Mouse (Mus musculus) adrenal gland, adult 18-20 months (tissue): ENCODE measurements around the gene Hibch. TPM values are rescaled to one million over a fixed set of nuclear protein-coding genes. Genes with fewer than 3 reads are reported as not detected.
A peak's percentile ranks its signal among the peaks of the same experiment; 100 is the strongest.
"Not testable (repeated sequence)": the region's sequence is repeated elsewhere in the genome, so short reads cannot be mapped to it uniquely, and the experiment has no call there.

ENCODE experiments used
- DNase-seq, 2 experiments: peaks; one replicate each; pipeline ENCODE4 v3.0.0; 2021 to 2022; ENCODE audit warnings: low spot score in 2 of 2
- long read RNA-seq, 2 experiments: library from polyadenylated mRNA; stranded (forward); transcript quantifications; one replicate each; pipeline ENCODE4 v2.0.0; 2021
- total RNA-seq, 2 experiments: library from RNA; stranded (reverse); gene quantifications; 1 replicate in 1 of 2; 2 replicates in 1 of 2; pipeline ENCODE4 v1.2.3; 2021

The Hibch gene
- total RNA-seq = 10 to 100 TPM; 63.0 to 97.6 TPM
- long read RNA-seq, experiment 1, transcript Hibch-201 (14 exons, 1,830 nt) = major isoform, 41 of 47 reads
- long read RNA-seq, experiment 1, partial matches to known transcripts = 1 of 47 reads
- long read RNA-seq, experiment 1, other reads (novel, unspliced or antisense) = 5 of 47 reads
- long read RNA-seq, experiment 2, transcript Hibch-201 (14 exons, 1,830 nt) = major isoform, 94 of 108 reads
- long read RNA-seq, experiment 2, partial matches to known transcripts = 3 of 108 reads
- long read RNA-seq, experiment 2, other reads (novel, unspliced or antisense) = 11 of 108 reads

DNA sequence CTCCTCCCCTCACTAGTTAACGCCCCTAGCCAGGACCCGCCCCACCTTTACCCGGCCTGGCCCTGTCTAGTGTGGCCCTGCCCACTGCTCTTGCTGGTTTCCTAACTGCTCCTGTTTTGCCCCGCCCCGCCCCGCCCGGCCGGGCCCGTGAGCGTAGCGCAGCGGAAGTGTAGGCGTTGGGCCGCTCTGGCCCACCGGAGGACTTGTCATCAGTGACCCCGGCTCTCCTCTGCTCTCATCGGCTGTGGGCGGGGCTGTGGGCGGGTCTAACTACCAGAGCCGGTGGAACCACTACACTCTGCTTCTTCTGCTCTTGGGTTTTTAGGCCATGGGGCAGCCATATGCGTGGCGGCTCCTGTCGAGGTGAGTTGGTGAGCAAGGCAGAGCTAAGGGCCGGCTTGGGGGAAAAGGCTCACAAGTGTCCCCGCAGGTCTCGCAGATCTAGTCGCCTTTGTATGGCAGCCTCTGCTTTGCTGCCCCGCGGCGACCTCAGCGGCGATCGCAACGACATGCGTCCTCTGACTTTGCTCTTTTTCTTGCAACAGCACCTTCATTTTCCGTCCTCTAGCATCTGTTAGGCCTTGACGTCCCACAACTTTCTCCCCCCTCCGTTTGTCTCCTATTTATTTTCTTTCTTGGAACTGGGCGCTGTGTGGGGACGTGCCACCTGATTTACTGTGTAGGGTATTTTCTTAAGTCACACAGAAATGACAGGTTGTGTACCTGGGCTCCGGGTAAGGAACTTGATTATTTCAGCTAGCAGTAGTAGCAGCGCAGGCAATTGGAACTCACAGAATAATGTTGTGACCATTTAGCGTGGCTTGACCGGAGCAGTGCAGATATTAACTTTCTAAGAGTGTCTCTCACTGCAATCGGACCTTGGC lies at the start of gene Hibch:
Hibch (plus strand) TSS at position 148 of the 884 bp plus-strand sequence.
- DNase-seq = peak; percentile 92 to 94

- no peak for DNase-seq
Observed at GRCm38 (mm10) chr1:52795927-52796326, 48.8 kb upstream of the Hibch start.

DNA sequence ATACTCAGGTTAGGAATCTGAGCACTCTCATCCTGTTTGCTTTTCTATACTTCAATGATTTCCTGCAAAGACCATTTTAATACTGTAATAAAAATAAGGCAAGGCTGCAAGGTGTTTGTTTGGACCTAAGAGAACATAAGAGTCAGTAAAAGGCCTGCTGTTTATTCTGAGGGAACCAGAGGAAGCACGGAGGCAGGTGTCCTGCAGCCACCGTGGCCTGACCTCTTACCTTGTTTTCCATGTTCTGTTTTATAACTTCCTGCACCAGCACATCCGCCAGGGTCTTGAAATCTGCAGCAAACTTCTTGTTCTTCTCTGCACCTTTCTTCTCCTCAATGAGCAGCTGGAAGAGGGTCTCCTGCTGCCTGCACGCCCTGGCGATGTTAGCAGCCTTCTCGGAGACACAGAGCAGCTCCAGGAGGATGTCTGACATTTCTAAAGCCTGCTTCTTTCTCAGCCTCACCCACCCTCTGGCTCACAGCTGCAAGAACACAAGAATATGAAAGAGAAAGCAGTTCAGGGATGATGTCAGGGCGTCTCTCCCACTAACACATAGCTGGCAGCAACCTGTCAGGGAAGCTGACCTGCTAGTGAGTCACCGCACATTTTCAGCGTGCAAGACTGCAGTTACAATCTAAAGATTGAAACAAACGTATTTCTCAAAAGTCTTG lies 45.5 kb upstream of the Hibch start:
- DNase-seq = peak in 1 of 2 experiments; percentile 22

DNA sequence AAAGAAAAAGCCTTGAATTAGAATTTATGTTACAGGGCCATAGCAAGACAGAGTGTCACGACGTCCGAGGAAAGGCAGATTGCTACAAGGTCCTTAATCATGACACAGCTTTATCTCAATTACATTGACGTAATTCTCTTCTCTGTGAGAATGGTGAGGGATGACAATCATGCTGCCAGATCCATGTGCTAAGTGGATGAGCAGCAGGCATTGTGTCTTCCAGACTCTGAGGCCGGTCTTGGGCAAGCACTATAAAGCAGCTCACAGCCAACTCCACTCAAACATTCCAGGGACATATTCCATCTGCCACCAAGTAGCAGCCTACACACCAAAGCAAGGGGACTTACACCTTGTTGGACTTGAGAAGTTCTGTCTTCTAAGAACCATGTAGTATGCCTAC lies 45.0 kb upstream of the Hibch start:
- no peak for DNase-seq

DNA sequence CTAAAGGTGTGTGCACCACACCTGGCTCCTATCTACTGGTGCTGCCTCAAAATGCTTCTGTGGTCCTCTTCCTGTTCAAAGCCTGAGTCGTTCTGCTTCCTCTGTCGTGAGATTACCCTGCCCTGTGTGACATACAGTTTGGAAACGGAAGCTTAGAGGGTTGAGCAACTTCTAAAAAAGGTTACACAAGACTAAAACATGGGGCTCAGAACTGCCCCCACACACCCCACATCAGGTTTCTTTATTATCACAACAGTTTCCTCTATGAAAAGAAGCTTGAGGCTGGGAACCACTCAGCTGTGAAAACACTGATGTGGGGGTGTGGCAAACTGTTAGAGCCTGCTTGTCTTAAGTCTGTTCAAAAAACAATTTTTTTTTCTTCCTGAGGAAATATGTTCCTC lies 44.4 kb upstream of the Hibch start:
- no peak for DNase-seq

- no peak for DNase-seq
Observed at GRCm38 (mm10) chr1:52801651-52802050, 43.1 kb upstream of the Hibch start.

GRCm38 (mm10) chr1:52802406-52802975 lies 42.2 kb upstream of the Hibch start:
- no peak for DNase-seq

- DNase-seq = no peak
Observed at GRCm38 (mm10) chr1:52805041-52805440, 39.7 kb upstream of the Hibch start.

- no peak for DNase-seq
Observed at GRCm38 (mm10) chr1:52808456-52808855, 36.3 kb upstream of the Hibch start.

DNA sequence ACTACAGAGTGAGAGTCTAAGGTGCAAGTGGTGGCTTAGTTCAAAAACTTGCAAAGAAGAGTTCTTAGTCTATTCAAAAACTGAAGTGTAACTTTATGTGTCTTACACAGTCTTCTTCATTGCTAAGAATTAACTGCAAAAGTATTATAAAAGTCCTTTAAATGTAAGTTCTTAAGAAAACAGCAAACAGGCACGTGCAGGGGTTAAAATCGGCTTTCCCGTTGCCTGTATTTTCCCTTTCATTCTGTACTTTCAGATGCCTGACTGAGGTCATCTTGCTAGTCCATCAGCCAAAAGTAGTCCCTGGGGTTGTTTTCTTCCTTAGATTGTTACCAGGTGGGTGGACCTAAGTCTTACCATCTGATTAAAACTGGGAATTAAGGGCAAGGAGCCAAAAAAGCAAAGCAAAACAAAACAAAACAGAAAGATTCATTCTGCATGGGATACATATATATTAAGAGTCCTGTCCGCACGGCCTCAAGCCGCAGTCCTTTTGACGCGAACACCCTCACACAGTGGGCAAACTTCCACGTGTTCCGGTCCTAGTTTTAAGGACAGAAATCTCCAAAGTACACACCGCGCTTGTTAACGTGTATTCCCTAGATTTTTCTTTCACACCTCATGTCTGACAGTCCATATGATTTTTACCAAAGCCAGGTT lies 28.4 kb upstream of the Hibch start:
- no peak for DNase-seq

DNA sequence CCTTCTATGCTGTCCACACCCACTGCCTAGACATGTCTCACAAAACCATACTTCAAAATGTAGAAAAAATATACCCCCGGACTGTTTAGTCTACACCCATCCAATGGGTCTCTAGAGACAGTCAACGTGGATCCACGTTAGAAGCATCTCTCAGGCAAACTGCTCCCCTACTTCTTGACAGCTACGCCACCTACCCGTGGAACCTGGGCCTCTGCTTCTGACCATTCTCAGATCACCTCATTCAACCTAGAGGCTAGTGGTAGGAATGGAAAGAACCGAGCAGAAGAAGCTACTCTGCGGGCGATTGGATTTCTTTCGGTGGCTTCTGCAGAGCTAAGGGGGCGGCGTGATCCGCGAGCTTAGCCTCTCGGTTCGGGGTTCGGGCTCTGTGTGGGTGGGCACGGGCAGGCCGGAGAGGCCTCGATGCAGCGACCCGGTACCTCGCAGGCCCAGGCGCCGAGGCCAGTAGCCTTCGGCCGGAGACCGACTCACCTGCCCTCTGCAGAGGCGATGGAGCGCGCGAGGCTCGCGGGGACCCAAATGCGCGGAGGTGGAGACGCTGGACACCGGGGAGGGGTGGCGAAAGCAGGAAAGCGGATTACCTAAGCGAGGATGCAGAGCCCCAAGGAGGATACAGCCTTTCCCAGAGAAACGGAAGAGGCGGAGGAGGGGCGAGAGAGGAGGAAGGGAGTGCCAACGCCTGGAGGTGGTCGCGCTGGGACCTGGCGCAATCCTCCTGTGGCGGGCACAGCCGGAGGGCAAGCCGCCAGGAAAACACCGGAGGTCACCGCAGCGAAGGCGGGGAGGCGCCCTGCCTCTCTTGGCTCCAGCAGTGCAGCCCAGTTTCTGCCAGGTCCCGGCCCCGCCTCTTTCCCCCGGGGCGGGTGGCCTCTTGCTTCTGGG lies 27.6 kb upstream of the Hibch start, which contains the start of gene Inpp1:
Inpp1 (minus strand) TSS at position 779 of the 903 bp plus-strand sequence.
- DNase-seq = peak; percentile 82 to 83

DNA sequence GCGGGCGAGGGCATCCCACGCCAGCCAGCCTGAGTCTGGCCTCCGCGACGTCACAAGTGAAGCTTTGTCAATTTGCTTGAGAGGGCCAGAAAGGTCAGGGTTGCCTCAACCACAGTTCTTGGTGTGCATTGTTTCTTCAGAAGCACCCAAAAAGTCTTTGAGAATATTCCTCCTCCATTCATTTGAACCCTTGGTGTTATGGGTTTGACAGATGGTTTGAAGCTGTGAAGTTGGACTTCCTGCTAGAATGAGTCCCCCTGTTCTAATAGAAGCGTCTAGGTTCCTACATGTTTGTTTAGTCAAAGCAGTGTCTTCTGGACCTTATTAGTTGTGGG lies 26.9 kb upstream of the Hibch start:
- DNase-seq = no peak

- no peak for DNase-seq
Observed at GRCm38 (mm10) chr1:52839099-52839498, 5.6 kb upstream of the Hibch start.

DNA sequence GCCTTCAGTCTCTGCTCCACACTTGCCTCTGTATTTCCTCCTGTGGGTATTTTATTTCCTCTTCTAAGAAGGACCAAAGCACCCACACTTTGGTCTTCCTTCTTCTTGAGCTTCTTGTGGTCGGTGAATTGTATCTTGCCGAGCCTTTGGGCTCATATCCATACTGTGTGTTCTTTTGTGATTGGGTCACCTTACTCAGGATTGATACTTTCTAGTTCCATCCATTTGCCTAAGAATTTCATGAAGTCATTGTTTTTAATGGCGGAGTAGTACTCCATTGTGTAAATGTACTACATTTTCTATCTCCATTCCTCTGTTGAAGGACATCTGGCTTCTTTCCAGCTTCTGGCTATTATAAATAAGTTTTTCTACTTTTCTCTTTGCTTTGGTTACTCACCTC lies 375 bp upstream of the Hibch start:
- DNase-seq = no peak

GRCm38 (mm10) chr1:52846556-52846955 lies 1.8 kb downstream of the Hibch start:
- no peak for DNase-seq

GRCm38 (mm10) chr1:52849422-52849821 lies 4.7 kb downstream of the Hibch start:
- DNase-seq = no peak

DNA sequence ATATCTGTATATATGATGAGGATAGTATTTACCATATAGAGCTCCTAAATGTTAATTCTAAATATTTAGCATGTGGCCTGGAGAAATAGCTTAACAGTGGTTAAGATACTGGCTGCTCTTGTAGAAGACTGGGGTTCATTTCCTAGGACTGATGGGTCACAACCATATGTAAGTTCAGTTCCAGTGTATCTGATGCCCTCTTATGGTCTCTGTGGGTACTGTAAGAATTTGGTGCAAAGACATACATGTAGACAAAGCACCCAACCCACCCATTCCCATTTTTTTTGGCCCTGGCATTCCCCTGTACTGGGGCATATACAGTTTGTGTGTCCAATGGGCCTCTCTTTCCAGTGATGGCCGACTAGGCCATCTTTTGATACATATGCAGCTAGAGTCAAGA lies 9.3 kb downstream of the Hibch start:
- DNase-seq = not testable (repeated sequence)

DNA sequence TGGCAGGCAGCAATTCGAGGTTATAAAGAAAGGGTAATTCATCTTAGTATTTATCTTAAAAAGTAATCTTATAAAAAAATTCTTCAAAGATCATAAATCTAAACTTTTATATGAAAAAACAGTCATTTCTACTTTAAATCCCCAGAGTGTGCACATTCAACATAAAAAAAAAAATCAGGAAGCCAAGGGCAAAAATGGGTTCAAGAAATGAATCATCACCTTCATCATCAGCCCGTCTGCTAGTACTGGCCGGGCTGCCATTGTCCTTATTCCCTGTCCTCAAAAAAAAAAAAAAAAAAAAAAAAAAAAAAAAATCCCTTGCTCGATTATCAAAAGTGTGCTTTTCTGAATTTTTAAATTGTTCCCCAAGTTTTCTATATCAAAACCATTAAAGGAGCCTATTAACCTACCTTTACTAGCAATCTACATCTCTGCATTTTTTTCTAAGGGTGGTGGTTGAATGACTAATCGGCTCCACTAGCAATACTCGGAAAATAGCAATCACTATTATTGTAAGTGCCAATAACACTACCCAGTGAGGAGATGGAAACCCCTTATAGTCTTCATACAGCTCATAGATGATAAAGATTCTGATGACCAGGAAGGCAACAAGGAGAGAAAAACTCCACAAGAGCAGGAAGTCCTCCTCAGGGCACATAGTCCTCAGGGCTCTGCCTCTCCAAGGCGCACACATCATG lies 11.3 kb downstream of the Hibch start:
- DNase-seq = no peak

DNA sequence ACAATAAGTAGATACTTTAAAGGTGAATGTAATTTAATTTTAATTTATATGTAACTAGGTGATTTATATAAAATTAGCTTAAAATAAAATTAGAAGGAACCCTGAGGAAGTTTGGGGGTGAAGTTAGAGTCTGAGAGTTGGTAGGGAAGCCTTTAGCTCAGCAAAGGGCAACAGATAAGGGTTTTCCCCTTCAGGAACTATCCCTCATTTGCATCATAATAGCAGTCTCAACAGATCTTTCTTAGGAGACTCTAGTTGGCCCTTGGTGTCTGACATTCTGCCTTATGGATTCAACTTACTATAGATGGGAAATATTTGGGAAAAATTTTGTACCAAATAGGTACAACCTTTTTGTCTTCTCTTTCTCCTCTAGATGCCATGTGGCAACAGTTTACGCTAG lies 19.5 kb downstream of the Hibch start:
- DNase-seq = no peak
